Mouse (Mus musculus) right cerebral cortex, postnatal 25 days (tissue): ENCODE measurements around the gene Usf1.
A peak's percentile ranks its signal among the peaks of the same experiment; 100 is the strongest.

Experiments
- DNase-seq: peaks from one replicate; pipeline ENCODE4 v3.0.0; 2022

The Usf1 gene

GRCm38 (mm10) chr1:171419291-171419882 lies 8.3 kb downstream of the Usf1 start:
- no peak for DNase-seq

- no peak for DNase-seq
These were observed 8.8 kb downstream of the Usf1 start for GRCm38 (mm10) chr1:171419905-171420304.

GRCm38 (mm10) chr1:171422504-171423095 lies 11.5 kb downstream of the Usf1 start:
- DNase-seq = no peak

GRCm38 (mm10) chr1:171424638-171425037 lies 13.5 kb downstream of the Usf1 start:
- no peak for DNase-seq

- DNase-seq = no peak
These were observed 14.0 kb downstream of the Usf1 start for GRCm38 (mm10) chr1:171425126-171425525.

- no peak for DNase-seq
These were observed 21.0 kb downstream of the Usf1 start for GRCm38 (mm10) chr1:171432158-171432557.

GRCm38 (mm10) chr1:171435288-171435814 lies 24.2 kb downstream of the Usf1 start:
- DNase-seq = no peak

GRCm38 (mm10) chr1:171435974-171436373 lies 24.9 kb downstream of the Usf1 start:
- DNase-seq = no peak

GRCm38 (mm10) chr1:171437264-171438013 lies 26.3 kb downstream of the Usf1 start, which contains the start of gene F11r:
Gene F11r (plus strand): TSS chr1:171437535.
- peak; percentile 27 for DNase-seq

- DNase-seq = no peak
These were observed 27.0 kb downstream of the Usf1 start for GRCm38 (mm10) chr1:171438014-171438670.

GRCm38 (mm10) chr1:171439072-171439471 lies 28.0 kb downstream of the Usf1 start:
- DNase-seq = no peak

- no peak for DNase-seq
These were observed 29.1 kb downstream of the Usf1 start for GRCm38 (mm10) chr1:171440025-171440725.

- DNase-seq = no peak
These were observed 30.6 kb downstream of the Usf1 start for GRCm38 (mm10) chr1:171441466-171442412.

- no peak for DNase-seq
These were observed 31.3 kb downstream of the Usf1 start for GRCm38 (mm10) chr1:171442413-171442760.

- DNase-seq = no peak
These were observed 33.9 kb downstream of the Usf1 start for GRCm38 (mm10) chr1:171445050-171445449.

- no peak for DNase-seq
These were observed 35.7 kb downstream of the Usf1 start for GRCm38 (mm10) chr1:171446854-171447253.

GRCm38 (mm10) chr1:171447692-171448091 lies 36.6 kb downstream of the Usf1 start:
- no peak for DNase-seq

GRCm38 (mm10) chr1:171450062-171450461 lies 38.9 kb downstream of the Usf1 start:
- no peak for DNase-seq

- DNase-seq = no peak
These were observed 39.9 kb downstream of the Usf1 start for GRCm38 (mm10) chr1:171451001-171451400.

- no peak for DNase-seq
These were observed 41.4 kb downstream of the Usf1 start for GRCm38 (mm10) chr1:171452522-171452921.

- DNase-seq = no peak
These were observed 41.8 kb downstream of the Usf1 start for GRCm38 (mm10) chr1:171452923-171453322.

GRCm38 (mm10) chr1:171454926-171455325 lies 43.8 kb downstream of the Usf1 start:
- DNase-seq = no peak
